Mouse (Mus musculus) cerebellum, postnatal 25 days (tissue): ENCODE results near the gene Trit1.
A peak's percentile ranks its signal among the peaks of the same experiment; 100 is the strongest.
"Not testable (repeated sequence)": the region's sequence is repeated elsewhere in the genome, so short reads cannot be mapped to it uniquely, and the experiment has no call there.

Experiments used
- DNase-seq, 2 experiments: peaks; one replicate each; pipeline ENCODE4 v3.0.0; 2021; ENCODE audit warnings: mixed read lengths in 2 of 2

Trit1 gene

GRCm38 (mm10) chr4:122998537-122999262 lies 17.7 kb upstream of the Trit1 start:
- peak; percentile 52 to 73 for DNase-seq

- DNase-seq: no peak
Measured at GRCm38 (mm10) chr4:122999263-122999691, 17.1 kb upstream of the Trit1 start.

GRCm38 (mm10) chr4:123000130-123000529 lies 16.3 kb upstream of the Trit1 start:
- no peak for DNase-seq

- DNase-seq: peak; percentile 24 to 42
Measured at GRCm38 (mm10) chr4:123000617-123001342, 15.6 kb upstream of the Trit1 start.

- DNase-seq: no peak
Measured at GRCm38 (mm10) chr4:123005054-123005966, 11.1 kb upstream of the Trit1 start.

GRCm38 (mm10) chr4:123012501-123012900 lies 3.9 kb upstream of the Trit1 start:
- DNase-seq: not testable (repeated sequence)

- DNase-seq: no peak
Measured at GRCm38 (mm10) chr4:123013346-123013945, 3.0 kb upstream of the Trit1 start.

GRCm38 (mm10) chr4:123013949-123014406 lies 2.4 kb upstream of the Trit1 start:
- DNase-seq: no peak

- no peak for DNase-seq
Measured at GRCm38 (mm10) chr4:123014501-123015282, 1.7 kb upstream of the Trit1 start.

- no peak for DNase-seq
Measured at GRCm38 (mm10) chr4:123021591-123021990, 5.2 kb downstream of the Trit1 start.

- no peak for DNase-seq
Measured at GRCm38 (mm10) chr4:123022896-123023295, 6.5 kb downstream of the Trit1 start.

GRCm38 (mm10) chr4:123025418-123025817 lies 9.0 kb downstream of the Trit1 start:
- DNase-seq: no peak

GRCm38 (mm10) chr4:123026161-123026560 lies 9.8 kb downstream of the Trit1 start:
- DNase-seq: no peak

GRCm38 (mm10) chr4:123026597-123026996 lies 10.2 kb downstream of the Trit1 start:
- no peak for DNase-seq

GRCm38 (mm10) chr4:123034841-123035240 lies 18.4 kb downstream of the Trit1 start:
- no peak for DNase-seq

GRCm38 (mm10) chr4:123035636-123036035 lies 19.2 kb downstream of the Trit1 start:
- no peak for DNase-seq

- DNase-seq: no peak
Measured at GRCm38 (mm10) chr4:123036710-123037109, 20.3 kb downstream of the Trit1 start.

GRCm38 (mm10) chr4:123041131-123041530 lies 24.7 kb downstream of the Trit1 start:
- DNase-seq: no peak

GRCm38 (mm10) chr4:123043858-123044257 lies 27.5 kb downstream of the Trit1 start:
- DNase-seq: no peak

GRCm38 (mm10) chr4:123044842-123045241 lies 28.4 kb downstream of the Trit1 start:
- DNase-seq: no peak

- DNase-seq: no peak
Measured at GRCm38 (mm10) chr4:123046300-123046699, 29.9 kb downstream of the Trit1 start.
